Mouse (Mus musculus) heart, embryonic 16.5 days (tissue): ENCODE results near the gene Adam19. TPM values are rescaled to one million over a fixed set of nuclear protein-coding genes. Genes with fewer than 3 reads are reported as not detected.
A peak's percentile ranks its signal among the peaks of the same experiment; 100 is the strongest.

ENCODE experiments used
- ATAC-seq: fragments of 200-750 bp; cut with Nextera tagmentation; replicated peaks from 2 replicates; pipeline ENCODE4 v1.8.0; 2017; ENCODE audit warnings: moderate number of reproducible peaks; ENCODE audit not compliant: insufficient read depth, low FRiP score; ENCODE audit errors: extremely low read depth
- H3K27ac ChIP-seq: fragments of 300-500 bp; sonication (generic); 2 replicates; pipeline ENCODE4 v1.5.1; 2014; ENCODE audit warnings: mild to moderate bottlenecking, low read length, control low read depth, moderate library complexity
- H3K27me3 ChIP-seq: fragments of 300-500 bp; sonication (generic); 2 replicates; pipeline ENCODE4 v1.6.1; 2014; ENCODE audit warnings: low read length, mixed read lengths; ENCODE audit not compliant: control insufficient read depth, insufficient read depth
- H3K36me3 ChIP-seq: fragments of 300-500 bp; sonication (generic); 2 replicates; pipeline ENCODE4 v1.6.1; 2014; ENCODE audit not compliant: control insufficient read depth, insufficient read depth
- H3K4me1 ChIP-seq: fragments of 300-500 bp; sonication (generic); 2 replicates; pipeline ENCODE4 v1.6.1; 2014; ENCODE audit warnings: low read length, mixed read lengths; ENCODE audit not compliant: control insufficient read depth, insufficient read depth
- H3K4me2 ChIP-seq: fragments of 300-500 bp; sonication (generic); 2 replicates; pipeline ENCODE4 v1.6.1; 2014; ENCODE audit warnings: low read depth, mild to moderate bottlenecking, control low read depth, low read length
- H3K4me3 ChIP-seq: fragments of 300-500 bp; sonication (generic); 2 replicates; pipeline ENCODE4 v1.5.1; 2014; ENCODE audit warnings: mild to moderate bottlenecking, control low read depth, low read length
- H3K9ac ChIP-seq: fragments of 300-500 bp; sonication (generic); 2 replicates; pipeline ENCODE4 v1.6.1; 2014; ENCODE audit warnings: low read length, control low read depth
- H3K9me3 ChIP-seq: fragments of 300-500 bp; sonication (generic); replicated peaks from 2 replicates; pipeline ENCODE4 v1.6.1; 2016; ENCODE audit warnings: low read length; ENCODE audit not compliant: control insufficient read depth
- WGBS: fragments of 180-500 bp; shearing (Covaris S2); extraction: QIAGEN DNeasy Blood & Tissue Kit; methylation state at CpG from one replicate; pipeline ENCODE4 v1.1.7; 2014; 5-methylcytosine and 5-hydroxymethylcytosine counted together
- polyA plus RNA-seq: library from polyadenylated mRNA; unstranded; fragments of >200 nt; fragmentation: Nextera tagmentation; extraction: Ambion mirVana; gene quantifications from 2 replicates; pipeline ENCODE4 v1.2.1, GENCODE M21; 2015

Gene Adam19
- polyA plus RNA-seq, 1 experiment from 2014 or later: 21.3 TPM

- Histone ChIP-seq H3K4me1 (peaks cover 49% of the 10 kb centered on the region), H3K4me2 (no peak overlapping the region), H3K9me3 (no peaks in the 10 kb centered on the region), H3K36me3 (peaks cover 5% of the 10 kb centered on the region; the same call in 1 of the 2 replicates), H3K4me3 (no peak overlapping the region), H3K9ac (no peak overlapping the region), H3K27ac (no peak overlapping the region), H3K27me3 (no peaks in the 10 kb centered on the region)
- 60% methylated on average over 5 of the region's 5 CpGs for WGBS
- no peak for ATAC-seq
Measured at GRCm38 (mm10) chr11:46060651-46061020, 4.8 kb downstream of the Adam19 start.

- H3K4me2 ChIP-seq: no peak overlapping the region
- peaks cover 5% of the 10 kb centered on the region; the same call in 1 of the 2 replicates for H3K36me3 ChIP-seq
- peak overlapping the region; percentile 30; the same call in 1 of the 2 replicates for H3K9ac ChIP-seq
- peaks cover 59% of the 10 kb centered on the region for H3K4me1 ChIP-seq
- H3K4me3 ChIP-seq: no peak overlapping the region
- H3K27ac ChIP-seq: peak overlapping the region; percentile 65
- WGBS: 59% methylated on average over 6 of the region's 6 CpGs
- no peaks in the 10 kb centered on the region for H3K9me3 ChIP-seq
- H3K27me3 ChIP-seq: no peaks in the 10 kb centered on the region
- no peak for ATAC-seq
Measured at GRCm38 (mm10) chr11:46061776-46062445, 6.1 kb downstream of the Adam19 start.

- peaks cover 65% of the 10 kb centered on the region for H3K4me1 ChIP-seq
- H3K36me3 ChIP-seq: peaks cover 5% of the 10 kb centered on the region; the same call in 1 of the 2 replicates
- peak overlapping the region; percentile 3; the same call in 1 of the 2 replicates for H3K4me2 ChIP-seq
- no peak for ATAC-seq
- H3K27ac ChIP-seq: peak overlapping the region; percentile 88
- no peaks in the 10 kb centered on the region for H3K27me3 ChIP-seq
- 52% methylated on average over 4 of the region's 4 CpGs for WGBS
- H3K9me3 ChIP-seq: no peaks in the 10 kb centered on the region
- H3K9ac ChIP-seq: peak overlapping the region; percentile 54
- H3K4me3 ChIP-seq: no peak overlapping the region
Measured at GRCm38 (mm10) chr11:46062569-46062968, 6.8 kb downstream of the Adam19 start.

- Histone ChIP-seq H3K4me1 (peaks cover 66% of the 10 kb centered on the region), H3K9ac (peak overlapping the region; percentile 54), H3K9me3 (no peaks in the 10 kb centered on the region), H3K36me3 (peaks cover 5% of the 10 kb centered on the region; the same call in 1 of the 2 replicates), H3K4me2 (peak overlapping the region; percentile 19; the same call in 1 of the 2 replicates), H3K27me3 (no peaks in the 10 kb centered on the region), H3K4me3 (no peak overlapping the region), H3K27ac (peak overlapping the region; percentile 88)
- no peak; the same call in 1 of the 2 replicates for ATAC-seq
- WGBS: 22% methylated on average over 9 of the region's 9 CpGs
Measured at GRCm38 (mm10) chr11:46062993-46063731, 7.4 kb downstream of the Adam19 start.

- peak; percentile 1; the same call in 1 of the 2 replicates for ATAC-seq
- peak overlapping the region; percentile 92 for H3K27ac ChIP-seq
- no peak overlapping the region for H3K4me3 ChIP-seq
- H3K9me3 ChIP-seq: no peaks in the 10 kb centered on the region
- peaks cover 5% of the 10 kb centered on the region for H3K36me3 ChIP-seq
- peak overlapping the region; percentile 3; the same call in 1 of the 2 replicates for H3K4me2 ChIP-seq
- 38% methylated on average over 8 of the region's 8 CpGs for WGBS
- H3K9ac ChIP-seq: peak overlapping the region; percentile 22
- peaks cover 72% of the 10 kb centered on the region for H3K4me1 ChIP-seq
- H3K27me3 ChIP-seq: no peaks in the 10 kb centered on the region
Measured at GRCm38 (mm10) chr11:46064767-46065166, 9.0 kb downstream of the Adam19 start.

GRCm38 (mm10) chr11:46065201-46066011 is 9.6 kb downstream of the Adam19 start:
- peak; percentile 73 for ATAC-seq

GRCm38 (mm10) chr11:46067371-46068060 is 11.7 kb downstream of the Adam19 start:
- Histone ChIP-seq H3K9me3 (no peaks in the 10 kb centered on the region), H3K4me1 (peaks cover 88% of the 10 kb centered on the region), H3K27ac (peak overlapping the region; percentile 47), H3K9ac (no peak overlapping the region), H3K4me2 (no peak overlapping the region), H3K4me3 (no peak overlapping the region), H3K36me3 (no peaks in the 10 kb centered on the region; the same call in 1 of the 2 replicates), H3K27me3 (no peaks in the 10 kb centered on the region)
- 86% methylated on average over 10 of the region's 10 CpGs for WGBS
- no peak for ATAC-seq

More at GRCm38 (mm10) chr11:46065201-46066011, 9.6 kb downstream of the Adam19 start:
- no peaks in the 10 kb centered on the region for H3K9me3 ChIP-seq
- WGBS: 17% methylated on average over 21 of the region's 21 CpGs
- H3K36me3 ChIP-seq: peaks cover 5% of the 10 kb centered on the region
- H3K4me3 ChIP-seq: no peak overlapping the region
- H3K9ac ChIP-seq: peak overlapping the region; percentile 22; the same call in 1 of the 2 replicates
- peaks cover 78% of the 10 kb centered on the region for H3K4me1 ChIP-seq
- H3K4me2 ChIP-seq: peak overlapping the region; percentile 3; the same call in 1 of the 2 replicates
- peak overlapping the region; percentile 92 for H3K27ac ChIP-seq
- H3K27me3 ChIP-seq: no peaks in the 10 kb centered on the region

- H3K36me3 ChIP-seq: no peaks in the 10 kb centered on the region; the same call in 1 of the 2 replicates
- H3K4me3 ChIP-seq: no peak overlapping the region
- no peaks in the 10 kb centered on the region for H3K9me3 ChIP-seq
- peaks cover 87% of the 10 kb centered on the region for H3K4me1 ChIP-seq
- H3K27ac ChIP-seq: peak overlapping the region; percentile 96
- WGBS: 17% methylated on average over 12 of the region's 12 CpGs
- H3K9ac ChIP-seq: peak overlapping the region; percentile 65
- no peak overlapping the region for H3K4me2 ChIP-seq
- ATAC-seq: no peak; the same call in 1 of the 2 replicates
- H3K27me3 ChIP-seq: no peaks in the 10 kb centered on the region
Measured at GRCm38 (mm10) chr11:46068756-46069407, 13.1 kb downstream of the Adam19 start.
